In the genomic region with DNA sequence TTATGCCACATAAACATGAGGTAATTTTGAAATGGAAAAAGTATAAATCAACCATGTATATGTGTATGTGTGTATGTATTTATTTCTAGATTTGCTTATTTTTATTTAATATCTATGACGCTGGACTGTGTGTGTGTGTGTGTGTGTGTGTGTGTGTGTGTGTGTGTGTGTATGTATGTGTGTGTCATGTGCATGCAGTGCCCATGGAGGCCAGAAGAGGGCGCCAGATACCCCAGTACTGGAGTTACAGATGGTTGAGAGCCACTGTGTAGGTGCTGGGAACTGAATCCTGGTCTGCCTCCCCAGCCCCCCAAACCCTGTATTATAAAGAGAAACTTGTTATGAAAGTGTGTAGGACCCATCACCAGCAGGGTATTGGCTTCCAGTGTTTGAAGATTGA, we compare ENCODE assay signal across 19 mouse cellular contexts. TPM values are rescaled to one million over a fixed set of nuclear protein-coding genes. Genes with fewer than 3 reads are reported as not detected.
A peak's percentile ranks its signal among the peaks of the same experiment; 100 is the strongest.
DNase-seq lines count a peak whose midpoint lies in the region; ATAC-seq and TF ChIP-seq lines count a peak whose summit lies in the region.
"Had no signal": no experiment of that assay in that cellular context is flagged by ENCODE, and none has a peak within 500 bp of the region (broad histone marks: within the 10 kb centered on the region; RNA-seq: fewer than 3 reads in every experiment).

No protein-coding gene starts in this region.

- no peaks in the 10 kb centered on the region; the same call in 1 of the 2 replicates for H3K4me1 ChIP-seq in cerebellum, adult 2 months (ENCODE audit: control insufficient read depth, insufficient read depth, low read length)
- no peaks in the 10 kb centered on the region for H3K4me1 ChIP-seq in kidney, postnatal 0 days (replicated peaks; ENCODE audit: insufficient read depth, low read length)
- no peaks in the 10 kb centered on the region for H3K4me1 ChIP-seq in midbrain, postnatal 0 days (ENCODE audit: insufficient read depth, low read length)
- H3K4me1 ChIP-seq in midbrain, embryonic 14.5 days (ENCODE audit: control insufficient read depth, insufficient read depth, low read length): no peaks in the 10 kb centered on the region
- no peaks in the 10 kb centered on the region for H3K4me1 ChIP-seq in stomach, postnatal 0 days (replicated peaks; ENCODE audit: control insufficient read depth, insufficient read depth)
- H3K4me1 ChIP-seq: forebrain, embryonic 13.5 days; midbrain, embryonic 13.5 days had no signal

- H3K4me3 ChIP-seq in cerebellum, adult 2 months (replicated peaks; ENCODE audit: insufficient read depth, low read depth, low read length): no peak overlapping the region
- H3K4me3 ChIP-seq in kidney, postnatal 0 days (replicated peaks; ENCODE audit: low read depth, low read length): no peak overlapping the region
- no peak overlapping the region for H3K4me3 ChIP-seq in midbrain, postnatal 0 days (ENCODE audit: low read depth, low read length)
- H3K4me3 ChIP-seq in midbrain, embryonic 14.5 days (replicated peaks; ENCODE audit: low read depth, low read length): no peak overlapping the region
- no peak overlapping the region for H3K4me3 ChIP-seq in stomach, postnatal 0 days (ENCODE audit: low read depth, low read length)
- H3K4me3 ChIP-seq: embryonic facial prominence, embryonic 15.5 days; forebrain, embryonic 13.5 days; layer of hippocampus, adult 2 months; left cerebral cortex, adult 2 months; lung, embryonic 15.5 days; midbrain, embryonic 13.5 days had no signal

- H3K27me3 ChIP-seq in cerebellum, adult 2 months (ENCODE audit: control insufficient read depth, insufficient read depth, low read length): no peaks in the 10 kb centered on the region
- no peaks in the 10 kb centered on the region for H3K27me3 ChIP-seq in kidney, postnatal 0 days (ENCODE audit: insufficient read depth, low read length)
- no peaks in the 10 kb centered on the region for H3K27me3 ChIP-seq in midbrain, postnatal 0 days (ENCODE audit: insufficient read depth, low read length)
- no peaks in the 10 kb centered on the region for H3K27me3 ChIP-seq in midbrain, embryonic 14.5 days (ENCODE audit: control insufficient read depth, insufficient read depth, low read length)
- no peaks in the 10 kb centered on the region for H3K27me3 ChIP-seq in stomach, postnatal 0 days (ENCODE audit: control insufficient read depth, insufficient read depth, low read length)
- H3K27me3 ChIP-seq: embryonic facial prominence, embryonic 15.5 days; forebrain, embryonic 13.5 days; lung, embryonic 15.5 days; midbrain, embryonic 13.5 days had no signal

- no peak for TF ChIP-seq EP300 in stomach, postnatal 0 days (optimal IDR thresholded peaks at IDR 0.05)

- no peak overlapping the region for H3K9ac ChIP-seq in kidney, postnatal 0 days (ENCODE audit: low read depth, low read length)
- H3K9ac ChIP-seq in midbrain, postnatal 0 days (replicated peaks; ENCODE audit: low read length, poor library complexity, severe bottlenecking): no peak overlapping the region
- no peak overlapping the region for H3K9ac ChIP-seq in midbrain, embryonic 14.5 days (replicated peaks; ENCODE audit: low read length)
- H3K9ac ChIP-seq in stomach, postnatal 0 days (ENCODE audit: low read length): no peak overlapping the region
- H3K9ac ChIP-seq: embryonic facial prominence, embryonic 15.5 days; forebrain, embryonic 13.5 days; lung, embryonic 15.5 days; midbrain, embryonic 13.5 days had no signal

- DNase-seq in cerebellum, adult 2 months: no peak
- no peak for DNase-seq in cerebellum, postnatal 10 days
- no peak for DNase-seq in kidney, postnatal 0 days (ENCODE audit: low spot score)
- DNase-seq in kidney, adult 11 months: no peak
- no peak for DNase-seq in midbrain, postnatal 0 days (ENCODE audit: low spot score)
- no peak for DNase-seq in midbrain, embryonic 14.5 days
- no peak for DNase-seq in stomach, postnatal 0 days (ENCODE audit: low spot score)
- no peak for DNase-seq in thymus, postnatal 10 days (ENCODE audit: low spot score in 2 of 2)
- DNase-seq: adrenal gland, postnatal 36 days; embryo, embryonic 11 days; heart, postnatal 4 days had no signal

- H3K9me3 ChIP-seq in kidney, postnatal 0 days (replicated peaks; ENCODE audit: low read length): no peaks in the 10 kb centered on the region
- H3K9me3 ChIP-seq in midbrain, postnatal 0 days (ENCODE audit: low read length): no peaks in the 10 kb centered on the region
- 0 out of 2 replicates have a peak, but pooled peaks cover 3% of the 10 kb centered on the region for H3K9me3 ChIP-seq in midbrain, embryonic 14.5 days (ENCODE audit: control insufficient read depth, low read length)
- no peaks in the 10 kb centered on the region for H3K9me3 ChIP-seq in stomach, postnatal 0 days (ENCODE audit: control insufficient read depth, low read length)
- H3K9me3 ChIP-seq: embryonic facial prominence, embryonic 15.5 days; lung, embryonic 15.5 days; midbrain, embryonic 13.5 days had no signal

- ATAC-seq in kidney, postnatal 0 days (replicated peaks; ENCODE audit: low FRiP score, low read depth): no peak
- no peak for ATAC-seq in midbrain, postnatal 0 days (ENCODE audit: low FRiP score)
- no peak for ATAC-seq in midbrain, embryonic 14.5 days (ENCODE audit: low FRiP score, low TSS enrichment)
- no peak for ATAC-seq in stomach, postnatal 0 days (ENCODE audit: low FRiP score, low TSS enrichment)
- ATAC-seq: CD4-positive, CD25-positive, alpha-beta regulatory T cell, adult 4 months; forebrain, embryonic 13.5 days; midbrain, embryonic 13.5 days had no signal

- peak; percentile 5; the same call in 1 of the 2 replicates for TF ChIP-seq CTCF in cerebellum, adult 2 months (IDR thresholded peaks at IDR 0.05; ENCODE audit: borderline replicate concordance, insufficient read depth, low read depth, low read length)
- peak; percentile 35; the same call in 1 of the 2 replicates for TF ChIP-seq CTCF in kidney, postnatal 0 days (IDR thresholded peaks at IDR 0.05; ENCODE audit: low read depth)
- TF ChIP-seq CTCF in midbrain, postnatal 0 days (IDR thresholded peaks at IDR 0.05): peak; percentile 19
- TF ChIP-seq CTCF in stomach, postnatal 0 days (IDR thresholded peaks at IDR 0.05; ENCODE audit: low read depth): peak; percentile 30; the same call in 1 of the 2 replicates

- no peak overlapping the region for H3K4me2 ChIP-seq in kidney, postnatal 0 days (ENCODE audit: low read length)
- H3K4me2 ChIP-seq in midbrain, postnatal 0 days (ENCODE audit: low read depth, low read length, poor library complexity, severe bottlenecking): no peak overlapping the region
- no peak overlapping the region for H3K4me2 ChIP-seq in midbrain, embryonic 14.5 days (ENCODE audit: low read length)
- no peak overlapping the region for H3K4me2 ChIP-seq in stomach, postnatal 0 days (replicated peaks; ENCODE audit: low read depth)
- H3K4me2 ChIP-seq: embryonic facial prominence, embryonic 15.5 days; forebrain, embryonic 13.5 days; lung, embryonic 15.5 days; midbrain, embryonic 13.5 days had no signal

- TF ChIP-seq POLR2A in cerebellum, adult 2 months (IDR thresholded peaks at IDR 0.05; ENCODE audit: borderline replicate concordance, insufficient read depth, low read length): no peak

- 82% methylated on average over 2 of the region's 2 CpGs for WGBS in cerebellum, adult 2 months
- 47% methylated on average over 2 of the region's 2 CpGs for WGBS in kidney, postnatal 0 days
- 82% methylated on average over 2 of the region's 2 CpGs for WGBS in midbrain, postnatal 0 days
- 77% methylated on average over 2 of the region's 2 CpGs for WGBS in midbrain, embryonic 14.5 days
- WGBS in stomach, postnatal 0 days: 81% methylated on average over 2 of the region's 2 CpGs

- H3K27ac ChIP-seq in cerebellum, adult 2 months (ENCODE audit: insufficient read depth, low read length): no peak overlapping the region
- no peak overlapping the region for H3K27ac ChIP-seq in kidney, postnatal 0 days
- H3K27ac ChIP-seq in midbrain, postnatal 0 days (ENCODE audit: low read depth, low read length): no peak overlapping the region
- H3K27ac ChIP-seq in midbrain, embryonic 14.5 days (replicated peaks; ENCODE audit: low read depth, low read length): no peak overlapping the region
- no peak overlapping the region for H3K27ac ChIP-seq in stomach, postnatal 0 days (replicated peaks)
- H3K27ac ChIP-seq: embryonic facial prominence, embryonic 15.5 days; forebrain, embryonic 13.5 days; layer of hippocampus, adult 2 months; left cerebral cortex, adult 2 months; lung, embryonic 15.5 days; midbrain, embryonic 13.5 days had no signal

- no peaks in the 10 kb centered on the region for H3K36me3 ChIP-seq in kidney, postnatal 0 days (ENCODE audit: insufficient read depth, low read length)
- no peaks in the 10 kb centered on the region for H3K36me3 ChIP-seq in midbrain, postnatal 0 days (ENCODE audit: insufficient read depth, low read length)
- no peaks in the 10 kb centered on the region for H3K36me3 ChIP-seq in midbrain, embryonic 14.5 days (ENCODE audit: control insufficient read depth, insufficient read depth, low read length)
- H3K36me3 ChIP-seq in stomach, postnatal 0 days (ENCODE audit: control insufficient read depth, insufficient read depth, low read length): no peaks in the 10 kb centered on the region
- H3K36me3 ChIP-seq: embryonic facial prominence, embryonic 15.5 days; lung, embryonic 15.5 days; midbrain, embryonic 13.5 days had no signal

RNA-seq across cellular contexts. Expression of a gene that starts 20.6 kb away (rescaled TPM):
- polyA plus RNA-seq in cerebellum, adult 2 months (2012; rRNA removed): 2.6 and 3.3 TPM in 2 replicates
- 65.7 and 71.7 TPM in 2 replicates for polyA plus RNA-seq in kidney, postnatal 0 days (2015; fragmentation: Nextera tagmentation; extraction: Ambion mirVana)
- 4.9 and 6.1 TPM in 2 replicates for total RNA-seq in midbrain, postnatal 0 days (2014; rRNA removed)
- 5.6 and 6.5 TPM in 2 replicates for polyA plus RNA-seq in midbrain, postnatal 0 days (2015; fragmentation: Nextera tagmentation; extraction: Ambion mirVana)
- 1.7 and 6.2 TPM in 2 replicates for polyA plus RNA-seq in midbrain, embryonic 14.5 days (2014; fragmentation: Nextera tagmentation; extraction: Ambion mirVana)
- polyA plus RNA-seq in stomach, postnatal 0 days (2015; fragmentation: Nextera tagmentation; extraction: Ambion mirVana): 9.6 and 9.8 TPM in 2 replicates
- total RNA-seq: granulocyte monocyte progenitor cell, adult 5-6 weeks had no signal

RNA-seq across cellular contexts. Expression of a gene that starts 58.0 kb away (rescaled TPM):
- 23.0 and 27.2 TPM in 2 replicates for polyA plus RNA-seq in cerebellum, adult 2 months (2012; rRNA removed)
- 75.2 and 77.9 TPM in 2 replicates for polyA plus RNA-seq in kidney, postnatal 0 days (2015; fragmentation: Nextera tagmentation; extraction: Ambion mirVana)
- 14.1 and 16.7 TPM in 2 replicates for total RNA-seq in midbrain, postnatal 0 days (2014; rRNA removed)
- 37.9 and 43.5 TPM in 2 replicates for polyA plus RNA-seq in midbrain, postnatal 0 days (2015; fragmentation: Nextera tagmentation; extraction: Ambion mirVana)
- polyA plus RNA-seq in midbrain, embryonic 14.5 days (2014; fragmentation: Nextera tagmentation; extraction: Ambion mirVana): 38.5 and 50.1 TPM in 2 replicates
- polyA plus RNA-seq in stomach, postnatal 0 days (2015; fragmentation: Nextera tagmentation; extraction: Ambion mirVana): 33.2 and 35.2 TPM in 2 replicates
